Mouse (Mus musculus): ENCODE measurements around the gene Mfsd2a.

DNA sequence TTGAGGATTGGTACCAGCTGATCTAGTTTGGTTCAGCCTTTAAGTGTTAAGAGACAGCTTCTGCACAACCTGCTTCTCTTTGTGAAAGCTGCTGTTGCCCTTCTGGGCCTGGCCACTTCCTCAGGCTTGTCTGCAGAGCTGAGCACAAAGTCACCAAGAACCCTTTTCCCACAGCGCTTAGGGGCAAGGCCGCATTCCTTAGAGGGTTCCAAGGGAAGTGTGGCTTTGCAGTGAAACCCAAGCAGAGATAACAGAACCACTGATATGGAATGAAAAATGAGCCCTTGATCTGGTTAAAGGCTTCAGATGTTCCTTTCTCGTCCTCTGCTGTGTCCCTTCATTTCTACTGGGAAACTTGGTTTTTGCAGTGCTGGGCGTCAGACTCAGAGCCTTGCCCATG lies 26.4 kb upstream of the Mfsd2a start:
- TF ChIP-seq CTCF (IDR thresholded peaks at IDR 0.05; ENCODE audit: low read depth, low read length) (no peak), TAL1 (conservative IDR thresholded peaks at IDR 0.05; ENCODE audit: low read depth, low read length) (no peak), POLR2AphosphoS5 (IDR thresholded peaks at IDR 0.05; ENCODE audit: insufficient replicate concordance, low read depth, low read length) (no peak), GATA1 (IDR thresholded peaks at IDR 0.05; ENCODE audit: borderline replicate concordance, low read length) (no peak), GATA2 (IDR thresholded peaks at IDR 0.05; ENCODE audit: borderline replicate concordance, low read depth, low read length) (no peak)
